Mouse (Mus musculus): ENCODE measurements around the gene Kat2a.

DNA sequence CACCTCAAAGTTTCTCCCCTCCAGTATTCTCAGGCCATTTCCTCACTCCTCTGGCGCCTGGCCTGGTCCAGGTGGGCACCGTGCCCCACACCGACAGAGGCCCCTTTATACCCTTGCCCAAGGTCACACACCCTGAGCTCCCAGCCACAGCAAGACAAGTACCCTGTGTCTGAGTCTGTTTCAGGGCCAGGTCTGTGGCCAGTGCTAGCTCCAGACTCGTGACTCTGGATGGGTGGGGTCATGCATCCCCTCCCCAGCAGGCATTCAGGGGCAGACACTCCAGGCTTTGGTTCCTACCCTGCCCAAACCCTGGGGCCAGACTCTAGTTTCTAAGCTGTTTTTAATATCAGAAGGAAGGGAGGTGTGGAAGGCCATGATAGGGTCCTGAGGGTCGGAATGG lies 30.4 kb downstream of the Kat2a start:
- TF ChIP-seq CTCF (conservative IDR thresholded peaks at IDR 0.05; ENCODE audit: insufficient read depth, insufficient read length, low read depth, low read length) (no peak), POLR2A (IDR thresholded peaks at IDR 0.05; ENCODE audit: low read depth, low read length) (no peak)

Measured in kidney, adult 2 months (tissue).